Mouse (Mus musculus): Measurements from ENCODE around the gene Tent4a. TPM values are rescaled to one million over a fixed set of nuclear protein-coding genes. Genes with fewer than 3 reads are reported as not detected.
A peak's percentile ranks its signal among the peaks of the same experiment; 100 is the strongest.

The Tent4a gene
- polyA plus RNA-seq, 1 experiment from 2014 or later: 7.2 TPM

DNA sequence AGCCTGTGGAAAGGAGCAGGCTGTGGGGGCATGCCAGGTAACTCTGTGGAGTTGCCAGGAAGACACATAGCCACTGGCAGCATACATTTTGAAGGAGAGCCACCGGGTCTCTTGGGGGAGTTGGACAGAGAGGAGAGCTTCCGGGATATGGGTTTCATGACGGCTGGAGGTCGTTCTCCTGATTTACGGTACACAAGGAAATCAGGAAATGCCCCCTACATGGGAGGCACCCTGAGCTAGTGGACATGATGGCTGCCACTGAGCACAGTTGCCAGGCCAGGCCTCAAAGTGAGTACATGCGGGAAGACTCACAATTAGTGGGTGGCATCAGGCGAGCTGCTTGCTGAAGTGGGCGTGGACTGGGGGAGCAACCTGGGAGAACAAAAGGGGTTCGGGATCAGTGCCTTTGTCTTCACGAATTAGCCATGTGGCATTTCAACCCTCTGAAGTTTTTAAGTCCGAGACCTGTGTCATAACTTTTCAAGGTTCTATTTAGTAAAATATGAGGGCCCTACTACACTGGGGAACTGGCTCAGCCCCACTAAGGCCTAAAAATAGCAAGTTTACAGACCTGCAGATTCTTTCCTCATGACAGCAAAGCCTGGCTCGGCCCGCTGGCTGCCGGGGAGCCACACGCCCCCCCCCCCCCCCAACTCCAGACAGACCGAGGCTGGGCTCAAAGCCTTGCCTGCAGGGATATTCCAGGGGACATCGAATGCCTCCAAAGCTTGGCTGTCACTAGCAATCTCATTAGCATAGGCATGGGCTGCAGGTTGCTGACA is 8.3 kb upstream of the Tent4a start:
- peaks cover 10% of the 10 kb centered on the region; the same call in 1 of the 2 replicates for H3K27me3 ChIP-seq
- WGBS: 41% methylated on average over 17 of the region's 17 CpGs
- H3K36me3 ChIP-seq: no peaks in the 10 kb centered on the region
- H3K4me1 ChIP-seq: peaks cover 27% of the 10 kb centered on the region
- no peak overlapping the region for H3K4me2 ChIP-seq
- H3K9me3 ChIP-seq: no peaks in the 10 kb centered on the region
- no peak overlapping the region for H3K4me3 ChIP-seq
- no peak overlapping the region for H3K9ac ChIP-seq
- ATAC-seq (ENCODE audit: insufficient number of reproducible peaks, insufficient read depth, low FRiP score, low TSS enrichment, low read depth): no peak
- H3K27ac ChIP-seq: no peak overlapping the region

DNA sequence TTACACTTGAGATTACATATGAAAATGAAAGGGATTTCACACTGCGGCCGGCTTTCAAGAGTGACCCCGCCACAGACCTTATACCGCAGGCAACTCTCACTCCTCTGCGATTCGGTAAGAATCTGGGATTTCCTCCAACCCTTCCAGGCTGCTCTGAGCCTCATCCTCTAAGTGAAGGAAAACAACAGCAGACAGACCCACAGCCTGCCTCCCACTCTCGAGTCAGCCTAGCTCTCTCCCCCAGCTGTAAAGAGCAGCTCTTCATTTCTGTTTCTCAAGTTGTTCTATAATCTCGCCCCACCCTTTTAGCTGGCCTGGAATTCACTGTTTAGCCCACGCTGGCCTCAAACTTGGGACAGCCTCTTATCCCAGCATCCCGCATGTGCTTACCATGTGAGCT is 7.4 kb upstream of the Tent4a start:
- Histone ChIP-seq H3K27ac (no peak overlapping the region), H3K4me1 (peaks cover 27% of the 10 kb centered on the region)

DNA sequence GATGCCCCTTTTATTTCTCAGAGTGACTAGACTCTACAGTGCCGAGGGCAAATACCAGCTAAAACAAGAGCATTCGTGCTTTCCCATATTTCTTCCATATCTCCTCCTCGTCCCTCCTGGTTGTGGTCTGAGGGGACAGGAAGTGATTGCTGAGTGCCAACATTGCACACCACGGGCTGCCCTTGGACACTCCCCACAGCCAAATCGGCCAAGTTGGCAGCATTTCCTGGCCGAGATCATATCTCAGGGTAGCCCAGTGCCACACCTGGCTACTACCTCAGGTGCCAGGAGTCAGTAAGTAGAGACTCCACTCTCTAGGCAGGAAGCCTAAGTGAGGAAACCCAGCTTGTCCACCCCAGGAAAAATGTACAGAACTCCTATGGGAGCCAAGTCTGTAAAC is 6.8 kb upstream of the Tent4a start:
- 75% methylated on average over 6 of the region's 6 CpGs for WGBS
- no peak for ATAC-seq (ENCODE audit: insufficient number of reproducible peaks, insufficient read depth, low FRiP score, low TSS enrichment, low read depth)
- Histone ChIP-seq H3K4me2 (no peak overlapping the region), H3K27ac (no peak overlapping the region), H3K9me3 (no peaks in the 10 kb centered on the region), H3K9ac (no peak overlapping the region), H3K4me1 (peaks cover 28% of the 10 kb centered on the region), H3K36me3 (no peaks in the 10 kb centered on the region), H3K4me3 (no peak overlapping the region), H3K27me3 (peaks cover 10% of the 10 kb centered on the region; the same call in 1 of the 2 replicates)

More for the DNA sequence above, 7.4 kb upstream of the Tent4a start:
- 76% methylated on average over 10 of the region's 10 CpGs for WGBS
- no peak overlapping the region for H3K4me3 ChIP-seq
- no peak for ATAC-seq (ENCODE audit: insufficient number of reproducible peaks, insufficient read depth, low FRiP score, low TSS enrichment, low read depth)
- peaks cover 10% of the 10 kb centered on the region; the same call in 1 of the 2 replicates for H3K27me3 ChIP-seq
- H3K9me3 ChIP-seq: no peaks in the 10 kb centered on the region
- no peak overlapping the region for H3K9ac ChIP-seq
- H3K4me2 ChIP-seq: no peak overlapping the region
- H3K36me3 ChIP-seq: no peaks in the 10 kb centered on the region

DNA sequence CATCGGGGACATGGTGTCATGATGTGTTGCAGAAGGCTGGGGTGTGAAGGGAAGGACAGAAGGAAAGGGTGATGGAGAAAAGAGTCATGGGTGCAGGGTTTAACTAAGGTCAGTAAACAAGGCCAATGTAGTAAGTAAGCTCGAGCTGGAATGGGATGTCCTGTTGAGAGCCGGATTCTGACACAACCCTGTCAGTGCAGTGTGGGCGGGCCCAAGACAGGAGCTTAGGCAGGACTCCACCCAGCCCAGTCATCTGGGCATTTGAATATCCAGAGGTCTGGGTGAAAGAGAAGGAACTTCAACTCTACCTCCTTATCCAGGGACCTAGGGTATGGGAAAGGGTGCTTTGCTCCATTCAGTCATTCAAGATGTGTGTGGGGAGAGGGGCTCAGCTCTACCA is 3.9 kb upstream of the Tent4a start:
- ATAC-seq (ENCODE audit: insufficient number of reproducible peaks, insufficient read depth, low FRiP score, low TSS enrichment, low read depth): no peak

DNA sequence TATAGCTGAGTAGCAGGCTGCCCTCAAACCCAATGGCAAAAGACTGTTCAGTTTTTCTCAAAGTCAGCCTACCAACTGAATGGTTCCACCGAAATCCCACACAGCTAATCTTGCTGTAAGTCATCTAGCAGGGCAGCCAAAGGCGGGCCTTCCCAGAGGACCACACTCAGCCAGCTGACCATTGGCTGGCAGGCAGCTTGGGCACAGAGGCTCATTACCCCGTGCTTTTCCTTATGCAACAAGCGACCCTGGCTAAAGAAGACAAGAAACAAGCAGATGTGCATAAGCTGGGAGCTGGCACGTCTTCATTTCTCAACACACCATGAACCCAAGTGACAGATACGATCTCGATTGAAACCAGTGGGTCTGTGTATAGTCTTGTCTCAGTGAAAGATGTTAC is 2.9 kb upstream of the Tent4a start:
- no peaks in the 10 kb centered on the region for H3K9me3 ChIP-seq
- ATAC-seq (ENCODE audit: insufficient number of reproducible peaks, insufficient read depth, low FRiP score, low TSS enrichment, low read depth): no peak
- 70% methylated on average over 7 of the region's 7 CpGs for WGBS
- no peak overlapping the region for H3K4me3 ChIP-seq
- H3K36me3 ChIP-seq: no peaks in the 10 kb centered on the region
- no peak overlapping the region for H3K4me2 ChIP-seq
- H3K27me3 ChIP-seq: no peaks in the 10 kb centered on the region
- H3K4me1 ChIP-seq: peaks cover 31% of the 10 kb centered on the region
- no peak overlapping the region for H3K27ac ChIP-seq
- no peak overlapping the region for H3K9ac ChIP-seq

More for the DNA sequence above, 3.9 kb upstream of the Tent4a start:
- no peak overlapping the region for H3K9ac ChIP-seq
- WGBS: 14% methylated on average over 4 of the region's 4 CpGs
- H3K9me3 ChIP-seq: no peaks in the 10 kb centered on the region
- peaks cover 34% of the 10 kb centered on the region for H3K4me1 ChIP-seq
- no peaks in the 10 kb centered on the region for H3K36me3 ChIP-seq
- no peak overlapping the region for H3K4me3 ChIP-seq
- H3K27me3 ChIP-seq: 0 out of 2 replicates have a peak, but pooled peaks cover 2% of the 10 kb centered on the region
- H3K27ac ChIP-seq: no peak overlapping the region
- peak overlapping the region; percentile 9; the same call in 1 of the 2 replicates for H3K4me2 ChIP-seq

DNA sequence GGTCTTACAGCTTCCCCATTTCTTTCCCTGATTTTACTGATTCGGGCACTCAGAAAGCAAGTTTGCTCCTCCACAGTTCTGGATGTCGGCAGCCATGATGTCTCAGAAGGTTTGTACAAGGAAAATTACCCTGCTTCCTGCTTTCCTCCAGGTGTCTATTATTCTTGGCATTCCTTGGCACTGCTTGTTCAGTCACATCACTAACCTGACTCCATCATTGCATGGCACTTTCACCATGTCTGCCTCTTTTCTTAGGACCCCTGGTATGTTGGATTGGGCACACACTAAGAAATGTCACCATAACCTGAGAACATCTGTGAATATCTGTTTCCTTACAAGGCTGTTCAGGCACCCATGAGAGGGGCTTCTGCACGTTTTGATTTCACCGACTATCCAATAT is 1.6 kb upstream of the Tent4a start:
- 67% methylated on average over 4 of the region's 4 CpGs for WGBS
- Histone ChIP-seq H3K36me3 (no peaks in the 10 kb centered on the region), H3K4me1 (peaks cover 45% of the 10 kb centered on the region), H3K27me3 (no peaks in the 10 kb centered on the region), H3K9ac (no peak overlapping the region), H3K4me3 (peak overlapping the region; percentile 94; the same call in 1 of the 2 replicates), H3K4me2 (peak overlapping the region; percentile 86), H3K27ac (peak overlapping the region; percentile 7; the same call in 1 of the 2 replicates), H3K9me3 (no peaks in the 10 kb centered on the region)
- ATAC-seq (ENCODE audit: insufficient number of reproducible peaks, insufficient read depth, low FRiP score, low TSS enrichment, low read depth): no peak

DNA sequence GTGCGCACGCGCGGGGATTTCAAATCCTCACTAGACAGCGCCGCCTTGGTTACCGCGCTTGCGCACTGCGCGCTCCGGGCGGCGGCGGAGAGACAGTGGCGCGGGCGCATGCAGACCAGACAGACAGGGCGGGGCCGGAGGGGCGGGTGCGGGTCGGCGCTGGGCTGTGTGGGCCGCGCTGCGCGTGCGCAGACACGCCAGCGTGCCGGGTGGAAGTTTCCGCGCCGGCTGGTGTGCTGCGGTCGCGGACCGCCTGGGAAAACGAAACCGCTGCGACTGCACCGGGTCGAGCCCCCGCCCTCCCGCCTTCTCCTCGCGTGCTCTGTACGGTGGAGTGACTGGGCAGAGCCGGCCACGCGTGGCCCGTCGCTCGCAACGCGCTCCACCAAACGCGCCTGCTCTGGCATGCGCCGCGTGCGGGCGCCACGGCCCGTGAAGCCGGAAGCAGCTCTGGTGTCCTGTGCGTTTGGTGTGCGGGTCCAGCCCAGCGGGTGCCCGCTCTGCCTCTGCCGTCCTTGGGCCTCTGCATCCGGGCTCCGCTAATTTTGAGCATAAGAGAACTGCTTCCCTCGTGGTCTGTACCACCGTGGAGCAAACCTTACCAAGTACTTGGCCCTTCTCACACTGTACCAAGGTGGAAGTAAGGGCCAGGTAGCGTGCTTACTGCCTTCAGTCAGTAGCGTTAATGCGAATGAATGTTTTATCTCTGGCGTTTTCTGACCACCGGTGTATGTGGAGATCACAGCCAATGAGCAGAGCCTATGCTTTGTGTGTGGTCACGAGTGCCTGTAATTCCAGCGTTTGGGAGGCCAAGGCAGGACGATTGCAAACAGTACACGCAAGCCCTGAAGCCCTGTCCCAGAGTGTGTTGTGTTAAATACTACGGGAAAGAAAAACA is 486 bp upstream of the Tent4a start:
- H3K9ac ChIP-seq: peak overlapping the region; percentile 93
- peak overlapping the region; percentile 93 for H3K27ac ChIP-seq
- peak overlapping the region; percentile 94 for H3K4me3 ChIP-seq
- peak overlapping the region; percentile 88 for H3K4me2 ChIP-seq
- H3K9me3 ChIP-seq: no peaks in the 10 kb centered on the region
- H3K4me1 ChIP-seq: peaks cover 55% of the 10 kb centered on the region
- under 1% methylated on average over 86 of the region's 86 CpGs for WGBS
- ATAC-seq (ENCODE audit: insufficient number of reproducible peaks, insufficient read depth, low FRiP score, low TSS enrichment, low read depth): peak; percentile 95
- no peaks in the 10 kb centered on the region for H3K27me3 ChIP-seq
- peaks cover 8% of the 10 kb centered on the region for H3K36me3 ChIP-seq

DNA sequence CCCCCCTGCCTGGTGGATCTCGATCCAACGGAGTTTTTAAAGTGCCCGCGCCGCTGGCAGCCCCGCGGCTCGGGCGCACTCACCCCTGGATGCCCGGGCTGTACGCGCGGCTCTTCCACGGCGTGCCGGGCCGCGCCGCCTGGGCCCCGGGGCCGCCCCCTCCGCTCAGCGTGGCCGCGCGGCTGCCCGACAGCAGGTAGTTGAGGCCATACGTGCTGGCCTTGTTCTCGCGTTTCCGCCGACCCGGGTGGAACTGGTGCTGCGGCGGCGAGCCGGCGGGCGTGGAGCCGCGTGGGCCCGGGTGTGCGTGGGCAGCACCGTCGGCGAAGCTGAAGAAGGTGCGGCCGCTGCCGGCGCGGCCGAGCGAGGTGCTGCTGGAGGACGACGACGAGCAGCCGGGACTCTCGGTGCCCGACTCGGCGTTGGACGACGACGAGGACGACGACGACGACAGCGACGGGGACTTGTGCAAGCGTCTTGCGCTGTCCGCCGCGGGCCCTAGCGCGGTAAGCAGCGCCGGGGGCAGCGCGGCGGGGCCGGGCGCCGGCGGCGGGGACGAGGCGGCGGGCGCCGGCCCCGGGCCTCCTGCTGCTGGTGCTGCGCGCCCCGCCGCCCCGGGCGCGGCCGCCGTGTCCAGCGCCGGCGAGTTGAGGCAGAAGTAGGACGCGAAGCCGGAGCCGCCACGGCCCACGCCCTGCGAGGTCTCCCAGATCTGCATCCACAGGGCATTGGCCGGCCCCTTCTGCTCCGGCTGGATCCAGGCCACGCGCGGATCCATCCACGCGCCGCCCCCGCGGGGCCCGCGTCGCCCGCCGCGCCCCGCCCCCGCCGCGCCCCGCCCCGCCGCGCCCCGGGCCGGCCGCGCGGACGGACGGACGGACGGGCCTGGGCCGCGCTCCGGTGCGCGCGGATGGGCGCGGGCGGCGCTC is 748 bp downstream of the Tent4a start, which contains the start of gene Nsun2:
TSS of gene Nsun2 (plus strand) at position 342 of the 929 bp plus-strand sequence.
- Histone ChIP-seq H3K27ac (peak within 1 kb of the TSS; percentile 89), H3K27me3 (no peaks in the 10 kb centered on the region), H3K4me2 (peak within 1 kb of the TSS; percentile 88), H3K4me1 (peaks cover 54% of the 10 kb centered on the region), H3K9me3 (no peaks in the 10 kb centered on the region), H3K9ac (peak within 1 kb of the TSS; percentile 93), H3K36me3 (peaks cover 16% of the 10 kb centered on the region), H3K4me3 (peak within 1 kb of the TSS; percentile 94)
- ATAC-seq (ENCODE audit: insufficient number of reproducible peaks, insufficient read depth, low FRiP score, low TSS enrichment, low read depth): no peak
- under 1% methylated on average over 138 of the region's 155 CpGs for WGBS

DNA sequence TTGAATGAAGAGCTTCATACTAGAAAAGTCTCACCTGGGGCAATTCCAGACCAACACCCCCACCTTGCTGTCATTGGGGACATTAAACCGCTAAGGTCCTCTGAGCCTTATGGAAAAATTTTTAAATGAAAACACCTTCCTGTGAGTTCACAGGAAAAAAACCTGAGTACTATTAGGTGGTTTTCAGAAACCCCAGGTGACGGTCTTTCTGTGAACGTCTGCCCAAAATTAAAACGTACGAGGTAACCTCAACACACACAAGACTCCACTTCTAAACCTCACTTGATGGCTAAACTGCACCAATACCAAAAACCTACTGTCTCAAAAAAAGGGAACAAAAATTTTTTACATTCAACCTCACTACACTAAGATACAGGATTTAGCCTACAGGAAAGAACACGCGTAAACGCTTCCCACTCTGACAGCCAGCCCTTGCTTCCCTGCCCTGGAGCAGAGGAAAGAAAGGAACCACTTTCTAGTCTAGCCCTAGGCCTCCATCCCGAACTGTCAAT is 1.5 kb downstream of the Tent4a start:
- no peaks in the 10 kb centered on the region for H3K9me3 ChIP-seq
- peaks cover 20% of the 10 kb centered on the region for H3K36me3 ChIP-seq
- no peaks in the 10 kb centered on the region for H3K27me3 ChIP-seq
- 1% methylated on average over 9 of the region's 9 CpGs for WGBS
- H3K4me2 ChIP-seq: peak overlapping the region; percentile 88
- H3K4me1 ChIP-seq: peaks cover 54% of the 10 kb centered on the region
- peak overlapping the region; percentile 93 for H3K9ac ChIP-seq
- peak overlapping the region; percentile 89; the same call in 1 of the 2 replicates for H3K27ac ChIP-seq
- H3K4me3 ChIP-seq: peak overlapping the region; percentile 94
- no peak for ATAC-seq (ENCODE audit: insufficient number of reproducible peaks, insufficient read depth, low FRiP score, low TSS enrichment, low read depth)

DNA sequence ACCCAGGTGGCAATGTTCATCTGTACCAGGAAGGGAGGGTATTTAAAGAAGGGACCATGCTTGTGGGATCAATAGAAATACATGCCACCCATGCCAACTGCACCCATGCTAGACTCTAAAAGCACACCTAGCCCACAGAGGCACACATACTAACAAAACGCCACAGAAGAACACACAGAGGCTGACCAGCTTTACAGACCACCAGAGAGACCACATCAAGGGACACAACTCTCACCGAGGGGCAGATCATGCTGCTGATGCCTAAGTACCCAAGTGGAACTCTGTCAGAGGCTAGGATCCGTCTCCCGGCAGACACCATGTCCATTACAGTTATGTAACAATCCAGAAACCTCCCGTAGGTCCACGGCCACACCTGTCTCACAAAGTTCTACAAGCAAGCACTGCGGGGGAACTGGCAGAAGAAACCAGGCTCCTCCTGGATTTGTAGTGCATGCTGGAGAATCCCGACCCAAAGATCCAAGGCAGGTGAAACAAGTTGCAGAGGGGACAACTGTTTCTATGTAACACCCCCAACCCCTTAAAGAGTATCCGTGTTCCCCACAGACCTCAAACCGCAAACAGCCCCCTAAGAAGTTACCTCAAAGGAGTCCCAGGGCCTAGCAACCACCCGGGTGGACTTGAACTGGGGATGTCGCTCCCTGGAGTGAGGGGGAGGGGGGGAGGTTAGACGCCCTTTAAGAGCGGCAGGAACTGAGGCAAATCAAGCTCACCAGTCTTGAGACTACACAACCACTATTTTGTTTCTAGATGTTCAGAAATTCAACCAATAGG is 2.1 kb downstream of the Tent4a start:
- Histone ChIP-seq H3K27me3 (no peaks in the 10 kb centered on the region), H3K27ac (no peak overlapping the region)
- ATAC-seq (ENCODE audit: insufficient number of reproducible peaks, insufficient read depth, low FRiP score, low TSS enrichment, low read depth): no peak

More for the DNA sequence above, 2.1 kb downstream of the Tent4a start:
- Histone ChIP-seq H3K36me3 (peaks cover 20% of the 10 kb centered on the region), H3K9ac (peak overlapping the region; percentile 93), H3K4me3 (peak overlapping the region; percentile 94), H3K9me3 (no peaks in the 10 kb centered on the region), H3K4me1 (peaks cover 59% of the 10 kb centered on the region), H3K4me2 (peak overlapping the region; percentile 88)
- 24% methylated on average over 14 of the region's 14 CpGs for WGBS

Data from embryonic facial prominence, embryonic 13.5 days (tissue).